Mouse (Mus musculus) lung, postnatal 0 days (tissue): ENCODE data around the gene Pnmt.

Experiments
- CTCF ChIP-seq: IDR thresholded peaks from 2 replicates; pipeline ENCODE4 v1.5.1; 2016; ENCODE audit warnings: antibody characterized with exemption, mild to moderate bottlenecking
- EP300 ChIP-seq: IDR thresholded peaks from 2 replicates; pipeline ENCODE4 v1.6.1; 2016; ENCODE audit warnings: antibody characterized with exemption, mild to moderate bottlenecking, control low read depth

DNA sequence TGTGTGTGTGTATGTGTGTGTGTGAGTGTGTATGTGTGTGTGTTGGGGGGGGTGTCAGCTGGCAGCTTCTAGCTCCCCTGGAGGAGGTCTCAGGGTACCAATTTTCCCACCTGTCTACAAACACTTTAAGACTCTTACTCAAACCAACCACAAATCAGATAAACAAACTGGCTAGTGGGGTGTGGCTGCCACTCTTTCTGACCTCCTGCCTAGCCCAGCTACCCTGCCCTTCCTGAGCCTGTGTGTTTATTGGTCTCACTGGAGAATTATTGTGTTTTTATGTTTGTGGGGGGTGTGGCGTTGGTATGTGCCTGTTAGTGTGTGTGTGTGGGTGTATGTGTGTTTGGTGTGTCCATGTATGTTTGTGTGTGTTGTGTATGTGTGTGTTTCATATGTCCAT, 30.8 kb downstream of the Pnmt start:
- TF ChIP-seq CTCF (no peak), EP300 (no peak)
